Mouse (Mus musculus) right cerebral cortex, postnatal 4 days (tissue): ENCODE measurements around the gene Fnip1.

Experiments used
- DNase-seq: peaks from one replicate; pipeline ENCODE4 v3.0.0-alpha.2; 2022

Gene Fnip1

DNA sequence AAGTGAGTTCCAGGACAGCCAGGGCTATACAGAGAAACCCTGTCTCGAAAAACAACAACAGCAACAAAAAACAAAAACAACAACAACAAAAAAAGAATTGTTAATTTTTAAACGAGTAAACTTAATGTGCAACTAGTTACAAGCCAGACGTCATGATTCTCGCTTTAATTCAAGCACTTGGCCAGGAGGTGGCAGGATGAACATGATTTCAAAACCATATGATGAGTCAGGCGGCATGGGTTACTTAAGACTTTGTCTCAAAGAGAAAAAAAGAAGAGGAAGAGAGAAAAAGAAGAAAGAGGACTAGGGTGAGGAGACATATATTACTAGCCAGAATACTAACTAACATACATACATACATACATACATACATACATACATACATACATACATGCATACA, 124.8 kb downstream of the Fnip1 start:
- peak; percentile 11 for DNase-seq
